Mouse (Mus musculus): ENCODE data around the gene Hyls1. TPM values are rescaled to one million over a fixed set of nuclear protein-coding genes. Genes with fewer than 3 reads are reported as not detected.

The Hyls1 gene
- polyA plus RNA-seq, 1 experiment from 2014 or later: 14.2 TPM

DNA sequence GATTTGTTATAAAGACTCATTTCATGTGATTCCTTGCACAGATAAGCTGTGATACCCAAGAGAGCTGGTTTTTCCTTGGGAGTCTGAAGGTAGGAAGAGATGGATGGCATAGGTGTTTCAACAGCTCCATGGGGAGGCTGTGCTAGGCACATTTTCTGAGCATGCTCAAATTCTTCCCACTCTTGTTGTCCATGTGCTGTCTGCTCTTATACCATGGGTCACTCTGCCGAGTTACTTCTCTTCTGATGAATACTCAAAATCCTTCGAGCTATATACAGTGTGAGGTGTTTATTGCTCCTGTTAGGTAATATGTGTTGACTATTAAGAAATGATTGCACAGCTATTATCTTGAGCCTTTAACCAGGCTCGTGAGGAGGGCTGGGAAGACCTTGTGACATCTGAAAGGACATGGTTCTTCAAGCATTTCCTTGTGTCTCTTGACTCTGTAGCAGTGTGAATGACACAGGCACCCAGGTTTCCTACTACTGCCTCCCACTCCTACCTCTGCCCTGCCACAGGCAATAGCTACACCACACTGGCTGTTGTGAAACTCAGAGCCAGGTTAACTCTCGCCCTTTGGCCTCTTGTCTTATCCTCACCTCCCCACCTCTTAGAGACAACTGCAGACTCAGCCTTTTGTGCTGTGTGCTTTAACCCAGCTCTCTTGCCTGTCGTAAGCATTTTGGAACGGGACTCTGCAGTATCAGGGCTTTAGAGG, 49.4 kb downstream of the Hyls1 start:
- Histone ChIP-seq H3K4me1 (replicated peaks) (peaks cover 19% of the 10 kb centered on the region), H3K27me3 (replicated peaks) (no peaks in the 10 kb centered on the region), H3K4me2 (replicated peaks) (no peak overlapping the region), H3K27ac (peak overlapping the region; percentile 68), H3K4me3 (replicated peaks) (no peak overlapping the region), H3K9me3 (no peaks in the 10 kb centered on the region), H3K9ac (no peak overlapping the region), H3K36me3 (no peaks in the 10 kb centered on the region)
- ATAC-seq: peak; percentile 84
- WGBS: 67% methylated on average over 6 of the region's 6 CpGs

GRCm38 (mm10) chr9:35518169-35518568, 52.0 kb downstream of the Hyls1 start, which contains the start of gene Gm1113:
Gene Gm1113 (minus strand): TSS chr9:35518269.
- Histone ChIP-seq H3K9ac (no peak within 1 kb of the TSS), H3K27ac (no peak within 1 kb of the TSS), H3K4me1 (replicated peaks) (peaks cover 9% of the 10 kb centered on the region), H3K4me3 (replicated peaks) (no peak within 1 kb of the TSS), H3K4me2 (replicated peaks) (no peak within 1 kb of the TSS), H3K9me3 (no peaks in the 10 kb centered on the region), H3K27me3 (replicated peaks) (no peaks in the 10 kb centered on the region), H3K36me3 (no peaks in the 10 kb centered on the region)
- WGBS: 69% methylated on average over 3 of the region's 3 CpGs
- no peak for ATAC-seq

DNA sequence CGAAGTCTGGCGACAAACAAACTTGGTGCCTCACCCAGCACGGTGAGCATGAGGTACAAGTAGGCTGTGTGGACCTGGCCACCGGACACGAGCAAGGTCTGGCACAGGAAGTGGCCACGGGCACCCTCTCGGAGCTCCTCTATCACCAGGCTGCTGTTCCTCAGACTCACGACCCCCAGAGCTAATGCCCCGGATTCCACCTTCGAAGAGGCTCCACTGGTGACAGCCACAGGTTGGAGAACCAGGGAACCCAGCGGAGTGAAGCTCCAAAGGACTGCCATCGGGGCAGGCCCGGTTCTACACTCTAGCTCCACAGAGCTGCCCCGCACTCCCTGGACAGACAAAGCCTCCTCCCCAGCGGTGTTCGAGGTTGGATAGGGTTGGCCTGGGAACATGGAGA, 53.5 kb downstream of the Hyls1 start:
- Histone ChIP-seq H3K27ac (no peak overlapping the region), H3K9ac (no peak overlapping the region), H3K9me3 (no peaks in the 10 kb centered on the region), H3K36me3 (no peaks in the 10 kb centered on the region), H3K4me3 (replicated peaks) (no peak overlapping the region), H3K27me3 (replicated peaks) (no peaks in the 10 kb centered on the region), H3K4me1 (replicated peaks) (peaks cover 8% of the 10 kb centered on the region), H3K4me2 (replicated peaks) (no peak overlapping the region)
- WGBS: 88% methylated on average over 16 of the region's 16 CpGs
- ATAC-seq: no peak

DNA sequence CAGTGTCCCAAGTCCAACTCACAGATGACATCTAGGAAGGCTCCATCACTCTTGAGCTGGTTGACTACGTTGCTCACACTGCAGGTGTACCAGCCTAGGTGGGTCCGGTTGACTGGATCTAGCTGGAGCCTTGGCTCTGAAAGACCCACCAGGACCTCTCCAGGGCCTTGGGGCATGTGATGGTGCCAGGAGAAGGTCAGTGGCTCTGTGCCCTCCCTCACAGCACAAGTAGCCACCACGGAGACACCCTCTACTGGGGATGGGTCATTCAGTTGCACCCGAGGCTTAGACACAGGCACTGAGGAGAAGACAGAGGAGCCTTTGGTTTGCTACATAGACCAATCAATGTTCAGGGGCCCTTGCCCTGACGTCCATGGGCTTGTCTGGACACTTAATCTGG, 54.0 kb downstream of the Hyls1 start:
- no peak overlapping the region for H3K4me2 ChIP-seq (replicated peaks)
- whole genome bisulfite sequencing: 84% methylated on average over 5 of the region's 5 CpGs
- H3K9ac ChIP-seq: no peak overlapping the region
- H3K4me1 ChIP-seq (replicated peaks): peaks cover 4% of the 10 kb centered on the region
- no peaks in the 10 kb centered on the region for H3K27me3 ChIP-seq (replicated peaks)
- H3K9me3 ChIP-seq: no peaks in the 10 kb centered on the region
- ATAC-seq: no peak
- H3K27ac ChIP-seq: no peak overlapping the region
- no peak overlapping the region for H3K4me3 ChIP-seq (replicated peaks)
- no peaks in the 10 kb centered on the region for H3K36me3 ChIP-seq

GRCm38 (mm10) chr9:35513900-35514299, 56.3 kb downstream of the Hyls1 start:
- no peak overlapping the region for H3K4me3 ChIP-seq (replicated peaks)
- H3K9ac ChIP-seq: no peak overlapping the region
- no peak overlapping the region for H3K4me2 ChIP-seq (replicated peaks)
- no peak overlapping the region for H3K27ac ChIP-seq
- no peak for ATAC-seq
- H3K9me3 ChIP-seq: no peaks in the 10 kb centered on the region
- no peaks in the 10 kb centered on the region for H3K4me1 ChIP-seq (replicated peaks)
- no peaks in the 10 kb centered on the region for H3K36me3 ChIP-seq
- 79% methylated on average over 4 of the region's 4 CpGs for WGBS
- no peaks in the 10 kb centered on the region for H3K27me3 ChIP-seq (replicated peaks)

Other genes starting within 250 kb of the Hyls1 start
- 6.6 and 8.2 TPM in 2 replicates for gene Cdon, start 149.3 kb downstream of the Hyls1 start, polyA plus RNA-seq (2015; fragmentation: Nextera tagmentation; extraction: Ambion mirVana)
- not detected in 2 replicates for gene Gm1113, start 52.1 kb downstream of the Hyls1 start, polyA plus RNA-seq (2015; fragmentation: Nextera tagmentation; extraction: Ambion mirVana)
- gene Ddx25, start 11.9 kb downstream of the Hyls1 start, polyA plus RNA-seq (2015; fragmentation: Nextera tagmentation; extraction: Ambion mirVana): 1.6 and 1.7 TPM in 2 replicates
- gene Pus3, start 11.8 kb downstream of the Hyls1 start, polyA plus RNA-seq (2015; fragmentation: Nextera tagmentation; extraction: Ambion mirVana): 18.3 and 18.9 TPM in 2 replicates
- gene Pate2, start 114 bp downstream of the Hyls1 start, polyA plus RNA-seq (2015; fragmentation: Nextera tagmentation; extraction: Ambion mirVana): 0.45 and 0.77 TPM in 2 replicates
- gene Pate4, start 41.5 kb upstream of the Hyls1 start, polyA plus RNA-seq (2015; fragmentation: Nextera tagmentation; extraction: Ambion mirVana): not detected in 2 replicates
- gene Pate3, start 77.8 kb upstream of the Hyls1 start, polyA plus RNA-seq (2015; fragmentation: Nextera tagmentation; extraction: Ambion mirVana): not detected in 2 replicates
- not detected in 2 replicates for gene Pate1, start 117.0 kb upstream of the Hyls1 start, polyA plus RNA-seq (2015; fragmentation: Nextera tagmentation; extraction: Ambion mirVana)
- gene Gm17677, start 170.7 kb upstream of the Hyls1 start, polyA plus RNA-seq (2015; fragmentation: Nextera tagmentation; extraction: Ambion mirVana): not detected in 2 replicates
- gene Gm17727, start 207.7 kb upstream of the Hyls1 start, polyA plus RNA-seq (2015; fragmentation: Nextera tagmentation; extraction: Ambion mirVana): not detected in 2 replicates
- gene Gm27235, start 219.7 kb upstream of the Hyls1 start, polyA plus RNA-seq (2015; fragmentation: Nextera tagmentation; extraction: Ambion mirVana): not detected in 2 replicates
- gene D730048I06Rik, start 219.7 kb upstream of the Hyls1 start, polyA plus RNA-seq (2015; fragmentation: Nextera tagmentation; extraction: Ambion mirVana): not detected in 2 replicates

All from intestine, embryonic 15.5 days (tissue).